ENCODE assay signal across 7 mouse cellular contexts in the genomic region with DNA sequence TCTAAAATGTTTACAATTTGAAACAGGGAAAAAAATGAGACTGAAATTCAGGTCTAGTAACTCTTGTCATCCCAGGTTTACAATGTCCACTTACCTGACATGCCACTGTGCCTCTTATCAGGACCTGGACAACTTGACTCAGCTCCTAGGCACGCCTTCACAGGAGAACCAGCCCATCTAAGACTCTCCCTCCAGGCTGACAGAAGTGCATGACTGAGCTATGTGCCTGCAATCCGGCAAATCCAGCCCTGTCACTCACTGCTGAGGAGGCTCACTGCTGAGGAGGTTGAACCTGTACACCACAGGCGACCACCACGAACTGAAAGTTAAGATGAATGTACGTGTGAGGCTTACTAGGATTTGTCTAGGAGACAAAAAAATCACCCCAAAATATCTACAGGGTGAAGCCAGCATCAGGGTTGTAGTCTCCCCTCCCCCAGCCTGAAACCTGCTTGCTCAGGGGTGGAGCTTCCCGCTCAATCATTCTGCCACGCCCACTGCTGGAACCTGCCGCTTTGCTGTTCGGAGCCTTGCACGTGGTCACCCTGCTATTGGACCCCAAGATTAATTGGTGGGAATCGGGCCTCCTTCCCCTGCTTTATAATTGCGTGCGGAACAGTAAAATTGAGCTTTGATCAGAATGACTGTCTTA.
DNase-seq lines count a peak whose midpoint lies in the region; ATAC-seq and TF ChIP-seq lines count a peak whose summit lies in the region.
"Not testable (repeated sequence)": the region's sequence is repeated elsewhere in the genome, so short reads cannot be mapped to it uniquely, and the experiment has no call there.

No protein-coding gene starts in this region.

- not testable (repeated sequence) for TF ChIP-seq EP300 in liver, postnatal 0 days (IDR thresholded peaks at IDR 0.05; ENCODE audit: low read depth); stomach, postnatal 0 days (optimal IDR thresholded peaks at IDR 0.05)

- peak; percentile 38 for DNase-seq in c-Kit-negative CD71-positive TER-119-positive erythroid progenitor cells, embryonic 14.5 days (ENCODE audit: low read depth, low spot score)
- not testable (repeated sequence) for DNase-seq in liver, postnatal 0 days; stomach, postnatal 0 days (ENCODE audit: low spot score)

- peak; percentile 84 for ATAC-seq in erythroid progenitor cell, adult 5-6 weeks (replicated peaks; ENCODE audit: low FRiP score, poor library complexity, severe bottlenecking)
- ATAC-seq in intestine, postnatal 0 days = 0 out of 2 replicates have a peak, but pooled peaks have one; percentile 13
- peak; percentile 82 for ATAC-seq in liver, embryonic 12.5 days
- ATAC-seq in liver, postnatal 0 days = peak; percentile 74
- peak; percentile 76 for ATAC-seq in megakaryocyte-erythroid progenitor cell, adult 5-6 weeks (replicated peaks; ENCODE audit: low FRiP score, low TSS enrichment, poor library complexity, severe bottlenecking)
- peak; percentile 90 for ATAC-seq in stomach, postnatal 0 days (ENCODE audit: low FRiP score, low TSS enrichment)

- H3K27me3 ChIP-seq in intestine, postnatal 0 days (replicated peaks; ENCODE audit: control insufficient read depth, insufficient read depth, low read length); liver, embryonic 12.5 days (replicated peaks); liver, postnatal 0 days (ENCODE audit: insufficient read depth, low read length); stomach, postnatal 0 days (ENCODE audit: control insufficient read depth, insufficient read depth, low read length): not testable (repeated sequence)

- H3K4me2 ChIP-seq in intestine, postnatal 0 days (replicated peaks; ENCODE audit: low read depth) = 0 out of 2 replicates have a peak overlapping the region, but pooled peaks have one; percentile 9
- peak overlapping the region; percentile 53 for H3K4me2 ChIP-seq in liver, embryonic 12.5 days
- H3K4me2 ChIP-seq in liver, postnatal 0 days (ENCODE audit: low read depth, low read length) = peak overlapping the region; percentile 9; the same call in 1 of the 2 replicates
- H3K4me2 ChIP-seq in stomach, postnatal 0 days (replicated peaks; ENCODE audit: low read depth) = not testable (repeated sequence)

- H3K9ac ChIP-seq in intestine, postnatal 0 days (ENCODE audit: low read depth, low read length); liver, postnatal 0 days (replicated peaks); stomach, postnatal 0 days (ENCODE audit: low read length): not testable (repeated sequence)
- 0 out of 2 replicates have a peak overlapping the region, but pooled peaks have one; percentile 9 for H3K9ac ChIP-seq in liver, embryonic 12.5 days

- not testable (repeated sequence) for H3K9me3 ChIP-seq in intestine, postnatal 0 days (ENCODE audit: control insufficient read depth); liver, embryonic 12.5 days (replicated peaks); liver, postnatal 0 days (ENCODE audit: low read length); stomach, postnatal 0 days (ENCODE audit: control insufficient read depth, low read length)

- H3K4me1 ChIP-seq in intestine, postnatal 0 days (replicated peaks; ENCODE audit: control insufficient read depth, insufficient read depth, low read length); liver, postnatal 0 days (ENCODE audit: insufficient read depth); stomach, postnatal 0 days (replicated peaks; ENCODE audit: control insufficient read depth, insufficient read depth): not testable (repeated sequence)
- H3K4me1 ChIP-seq in liver, embryonic 12.5 days = peaks cover 38% of the 10 kb centered on the region

- TF ChIP-seq CTCF in intestine, postnatal 0 days (IDR thresholded peaks at IDR 0.05; ENCODE audit: low read depth); liver, postnatal 0 days (IDR thresholded peaks at IDR 0.05; ENCODE audit: low read depth); stomach, postnatal 0 days (IDR thresholded peaks at IDR 0.05; ENCODE audit: low read depth): not testable (repeated sequence)

- WGBS in intestine, postnatal 0 days = 47% methylated on average over 13 of the region's 13 CpGs
- WGBS in liver, embryonic 12.5 days (ENCODE audit: insufficient replicate concordance) = 53% methylated on average over 13 of the region's 13 CpGs
- 73% methylated on average over 13 of the region's 13 CpGs for WGBS in liver, postnatal 0 days (ENCODE audit: insufficient replicate concordance)
- 63% methylated on average over 13 of the region's 13 CpGs for WGBS in stomach, postnatal 0 days

- not testable (repeated sequence) for H3K36me3 ChIP-seq in intestine, postnatal 0 days (ENCODE audit: control insufficient read depth, insufficient read depth); liver, embryonic 12.5 days; liver, postnatal 0 days (replicated peaks; ENCODE audit: insufficient read depth, low read length); stomach, postnatal 0 days (ENCODE audit: control insufficient read depth, insufficient read depth, low read length)

- H3K4me3 ChIP-seq in intestine, postnatal 0 days (ENCODE audit: low read depth, low read length); liver, embryonic 12.5 days; liver, postnatal 0 days (ENCODE audit: low read depth, low read length); stomach, postnatal 0 days (ENCODE audit: low read depth, low read length): not testable (repeated sequence)

- not testable (repeated sequence) for H3K27ac ChIP-seq in intestine, postnatal 0 days (ENCODE audit: low read depth, low read length); liver, postnatal 0 days (ENCODE audit: low read depth); stomach, postnatal 0 days (replicated peaks)
- H3K27ac ChIP-seq in liver, embryonic 12.5 days = peak overlapping the region; percentile 84

Comparison
In these comparisons a context has a peak if more than half of its experiments do, and no peak if none do; other contexts are left out.
1. ATAC-seq: peak in every context shown above with its lines; median percentile 90 in stomach, postnatal 0 days; 84 in erythroid progenitor cell, adult 5-6 weeks; 82 in liver, embryonic 12.5 days; 76 in megakaryocyte-erythroid progenitor cell, adult 5-6 weeks; 74 in liver, postnatal 0 days; 13 in intestine, postnatal 0 days.